Mouse (Mus musculus) gastrocnemius, postnatal 25 days (tissue): ENCODE results near the gene 2010300C02Rik. TPM values are rescaled to one million over a fixed set of nuclear protein-coding genes. Genes with fewer than 3 reads are reported as not detected.
A peak's percentile ranks its signal among the peaks of the same experiment; 100 is the strongest.

Experiments used
- DNase-seq: peaks from one replicate; pipeline ENCODE4 v3.0.0; 2022
- total RNA-seq, 2 experiments: library from RNA; stranded (reverse); gene quantifications; 1 replicate in 1 of 2; 2 replicates in 1 of 2; pipeline ENCODE4 v1.2.3; 2021

2010300C02Rik gene
- total RNA-seq, 2 experiments from 2014 or later: 0.13 to 0.24 TPM

GRCm38 (mm10) chr1:37711596-37712356 is 8.1 kb downstream of the 2010300C02Rik start:
- no peak for DNase-seq

DNA sequence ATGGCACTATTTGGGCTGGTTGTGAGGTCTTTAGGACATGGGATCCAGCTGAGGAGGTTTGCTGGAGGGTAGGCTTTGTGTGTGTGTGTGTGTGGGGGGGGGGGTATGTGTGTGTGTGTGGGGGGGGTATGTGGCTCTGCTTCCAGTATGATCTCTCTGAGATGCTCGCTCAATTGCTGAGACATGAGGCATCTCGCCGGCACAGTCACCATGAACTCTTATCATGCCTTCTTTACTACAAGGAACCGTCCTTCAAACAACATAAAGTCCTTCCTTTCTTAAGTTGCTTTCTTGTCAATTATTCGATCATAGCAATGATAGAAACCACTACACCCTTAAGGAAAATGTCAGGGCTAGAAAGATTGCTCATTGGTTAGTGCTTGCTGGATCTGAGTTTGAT is 8.8 kb downstream of the 2010300C02Rik start:
- no peak for DNase-seq

- no peak for DNase-seq
Measured at GRCm38 (mm10) chr1:37709736-37710135, 10.1 kb downstream of the 2010300C02Rik start.

GRCm38 (mm10) chr1:37708270-37708955 is 11.5 kb downstream of the 2010300C02Rik start:
- no peak for DNase-seq

- no peak for DNase-seq
Measured at GRCm38 (mm10) chr1:37702326-37702725, 17.6 kb downstream of the 2010300C02Rik start.

DNA sequence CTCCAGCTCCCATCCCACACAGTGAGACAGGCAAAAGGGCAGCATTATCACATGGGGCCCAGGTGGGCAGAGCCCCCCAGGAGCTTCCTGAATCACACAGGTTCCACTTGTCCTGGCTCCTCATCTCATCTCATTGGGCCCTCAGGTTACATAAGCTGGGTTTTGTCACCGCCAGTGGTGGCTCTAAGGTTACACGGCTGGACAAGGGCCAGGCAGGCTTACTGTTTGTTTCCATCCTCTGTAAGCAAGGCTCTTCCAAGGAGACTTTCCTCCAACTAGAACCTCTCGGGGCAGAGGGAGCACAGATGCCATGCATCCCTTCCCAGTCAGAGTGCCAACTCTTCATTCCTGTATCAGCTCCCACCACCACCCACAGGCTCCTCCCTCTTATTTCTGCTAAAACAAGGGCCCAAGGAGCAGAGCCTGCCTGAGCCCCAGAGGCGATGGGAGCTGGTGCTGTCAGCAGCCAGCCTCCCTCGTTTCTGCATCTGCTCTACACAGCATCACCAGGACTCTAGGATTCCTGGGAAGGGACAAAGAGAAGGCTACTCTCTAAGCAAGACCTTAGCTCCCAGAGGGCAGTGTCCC is 20.9 kb downstream of the 2010300C02Rik start:
- DNase-seq: no peak

DNA sequence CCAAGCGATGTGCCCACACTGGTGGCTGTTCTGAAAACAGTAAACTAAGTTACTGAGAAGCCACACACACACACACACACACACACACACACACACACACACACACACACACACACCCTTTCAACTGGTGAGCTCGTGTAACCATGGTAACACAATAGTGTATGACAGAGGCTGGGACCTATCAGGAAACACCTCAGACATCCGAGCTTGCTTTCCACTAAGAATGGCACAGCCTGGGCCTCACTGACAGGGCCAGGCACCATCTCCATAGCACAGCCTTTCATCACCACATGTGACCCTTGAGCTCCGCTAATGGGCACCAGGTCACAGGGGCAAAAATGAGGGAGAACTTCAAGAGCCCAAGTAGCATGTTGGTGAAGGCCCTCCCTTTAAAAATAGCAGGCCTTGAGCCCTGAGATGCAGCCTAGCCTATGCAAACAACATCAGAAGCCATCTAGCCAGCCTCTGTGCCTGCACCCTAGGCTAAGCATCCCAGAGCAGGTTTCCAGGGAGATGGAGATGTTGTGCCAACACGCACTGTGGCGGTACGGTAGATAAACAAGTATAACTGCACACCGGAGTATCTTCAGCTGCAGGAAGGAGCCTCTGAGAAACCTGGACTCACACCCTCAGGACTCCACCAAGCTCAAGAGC is 21.6 kb downstream of the 2010300C02Rik start:
- no peak for DNase-seq

GRCm38 (mm10) chr1:37696918-37697317 is 23.0 kb downstream of the 2010300C02Rik start:
- no peak for DNase-seq

DNA sequence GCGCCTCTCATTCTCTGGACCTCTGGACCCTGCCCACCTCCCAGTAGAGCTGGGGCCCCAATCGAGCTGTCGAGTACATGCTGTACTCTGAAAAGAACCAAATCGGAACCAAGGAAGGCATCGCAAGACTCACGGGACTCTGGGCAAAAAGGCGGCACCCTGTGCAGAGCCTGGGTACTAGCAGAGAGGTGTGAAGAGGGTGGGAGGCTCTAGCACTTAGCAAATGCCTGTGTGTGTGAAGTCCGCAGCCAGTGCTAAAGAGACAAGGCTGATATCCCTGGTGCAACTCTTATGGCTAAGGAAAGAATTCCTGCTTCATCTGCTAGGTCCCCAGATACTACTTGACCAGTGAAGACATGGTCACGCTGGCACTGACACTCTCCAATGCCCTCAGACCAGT is 24.2 kb downstream of the 2010300C02Rik start:
- no peak for DNase-seq

DNA sequence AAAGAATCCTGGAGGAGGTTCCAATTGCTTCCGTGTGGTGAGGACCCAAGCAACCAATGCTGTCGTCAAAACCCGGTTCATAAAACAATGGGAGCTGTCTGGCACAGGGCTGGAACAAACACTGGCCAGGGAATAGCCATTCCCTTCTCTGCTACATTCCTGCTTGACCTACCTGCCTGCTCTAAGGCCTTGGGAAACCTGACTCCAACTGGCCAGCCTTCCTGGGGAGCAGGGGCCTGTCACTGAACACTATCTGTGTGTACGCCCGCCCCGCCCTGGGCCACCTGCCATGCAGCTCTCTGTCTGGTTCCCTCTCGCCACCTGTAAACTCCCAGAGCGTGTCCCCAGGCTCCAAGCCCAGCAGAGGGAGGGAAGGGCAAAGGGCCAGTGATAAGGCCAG is 25.5 kb downstream of the 2010300C02Rik start:
- no peak for DNase-seq

DNA sequence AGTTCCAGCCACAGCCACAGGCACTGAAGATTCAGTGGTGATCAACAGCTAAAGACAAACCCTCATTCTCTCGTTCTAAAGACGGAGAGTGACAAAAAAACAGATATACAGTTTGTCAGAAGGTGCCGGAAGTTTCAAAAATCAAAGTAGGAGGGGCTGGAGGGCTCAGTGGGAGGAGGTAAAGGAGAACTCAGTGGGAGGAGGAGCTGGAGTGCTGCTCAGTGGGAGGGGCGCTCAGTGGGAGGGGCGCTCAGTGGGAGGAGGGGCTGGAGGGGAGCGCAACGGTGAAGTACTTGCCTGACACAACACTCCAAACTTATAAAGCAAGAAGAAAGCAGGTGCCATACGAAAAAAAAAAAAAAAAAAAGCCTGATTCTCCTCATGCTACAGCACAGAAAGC is 28.7 kb downstream of the 2010300C02Rik start:
- no peak for DNase-seq

DNA sequence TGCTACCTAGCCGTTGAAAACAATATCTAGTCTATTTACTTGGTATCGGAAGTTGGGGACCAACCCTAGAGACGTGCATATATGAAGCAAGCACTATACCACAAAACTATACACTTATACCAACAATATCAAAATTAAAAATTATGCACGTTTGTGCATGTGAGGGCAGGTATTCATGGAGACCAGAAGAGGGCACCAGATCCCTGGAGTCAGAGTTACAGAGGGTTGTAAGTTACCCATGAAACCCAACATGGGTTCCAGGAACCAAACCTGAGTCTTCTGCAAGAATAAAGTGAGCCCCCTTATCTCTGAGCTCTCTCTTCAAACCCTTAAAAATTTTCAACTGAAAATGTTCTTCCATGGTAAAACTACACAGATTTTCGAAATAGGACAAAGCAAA is 29.2 kb downstream of the 2010300C02Rik start:
- DNase-seq: no peak

- DNase-seq: no peak
Measured at GRCm38 (mm10) chr1:37689730-37690129, 30.2 kb downstream of the 2010300C02Rik start.

GRCm38 (mm10) chr1:37688351-37688750 is 31.5 kb downstream of the 2010300C02Rik start:
- no peak for DNase-seq

DNA sequence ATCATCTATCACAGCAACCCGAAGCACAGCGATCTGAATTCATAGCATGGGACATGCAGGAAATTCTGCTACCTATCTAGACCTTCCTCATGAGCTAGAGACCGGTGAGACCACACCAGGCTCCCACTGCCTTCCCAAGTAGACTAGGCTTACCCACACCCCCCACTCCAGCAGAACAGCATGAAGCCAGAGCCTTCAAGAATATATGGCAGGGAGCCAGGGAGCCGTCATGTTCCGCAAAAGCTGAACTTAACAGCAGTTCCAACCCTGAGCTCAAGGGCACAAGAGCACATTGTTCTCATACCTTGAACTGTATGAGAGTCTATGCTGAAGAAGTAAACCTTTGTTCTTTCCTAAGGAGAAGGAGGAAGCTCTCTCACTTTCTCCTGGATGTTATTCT is 32.4 kb downstream of the 2010300C02Rik start:
- no peak for DNase-seq

- DNase-seq: no peak
Measured at GRCm38 (mm10) chr1:37686953-37687441, 32.9 kb downstream of the 2010300C02Rik start.

GRCm38 (mm10) chr1:37678327-37679123 is 41.4 kb downstream of the 2010300C02Rik start:
- peak; percentile 32 for DNase-seq

- DNase-seq: no peak
Measured at GRCm38 (mm10) chr1:37676967-37677512, 42.8 kb downstream of the 2010300C02Rik start.

GRCm38 (mm10) chr1:37675444-37675843 is 44.4 kb downstream of the 2010300C02Rik start:
- DNase-seq: no peak

- no peak for DNase-seq
Measured at GRCm38 (mm10) chr1:37674266-37674665, 45.6 kb downstream of the 2010300C02Rik start.

GRCm38 (mm10) chr1:37671316-37671715 is 48.6 kb downstream of the 2010300C02Rik start:
- DNase-seq: no peak
